Mouse (Mus musculus) thymus, adult 2 months (tissue): ENCODE measurements around the gene Tfeb. TPM values are rescaled to one million over a fixed set of nuclear protein-coding genes. Genes with fewer than 3 reads are reported as not detected.

Source experiments
- DNase-seq: peaks from one replicate; pipeline ENCODE4 v3.0.0; 2021
- H3K27ac ChIP-seq: fragments of 200-500 bp; 2 replicates; pipeline ENCODE4 v1.5.1; 2012; ENCODE audit warnings: low read length, control low read depth; ENCODE audit not compliant: control insufficient read depth, insufficient read depth
- H3K27me3 ChIP-seq: fragments of 200-500 bp; 2 replicates; pipeline ENCODE4 v1.6.1; 2012; ENCODE audit warnings: mild to moderate bottlenecking, low read length, moderate library complexity, mixed read lengths; ENCODE audit not compliant: control insufficient read depth, insufficient read depth
- H3K36me3 ChIP-seq: fragments of 200-500 bp; 2 replicates; pipeline ENCODE4 v1.6.1; 2012; ENCODE audit warnings: mild to moderate bottlenecking, low read length, moderate library complexity; ENCODE audit not compliant: control insufficient read depth, insufficient read depth
- H3K4me1 ChIP-seq: fragments of 200-500 bp; replicated peaks from 2 replicates; pipeline ENCODE4 v1.6.1; 2012; ENCODE audit warnings: low read length; ENCODE audit not compliant: control insufficient read depth, insufficient read depth
- H3K4me3 ChIP-seq: fragments of 200-500 bp; 2 replicates; pipeline ENCODE4 v1.5.1; 2012; ENCODE audit warnings: mild to moderate bottlenecking, low read length, control low read depth, moderate library complexity; ENCODE audit not compliant: control insufficient read depth, insufficient read depth
- CTCF ChIP-seq: fragments of 200-500 bp; IDR thresholded peaks from 2 replicates; pipeline ENCODE4 v1.5.1; 2012; ENCODE audit warnings: mild to moderate bottlenecking, control low read depth, low read length, moderate library complexity, borderline replicate concordance; ENCODE audit not compliant: control insufficient read depth, poor library complexity, insufficient read depth; ENCODE audit errors: extremely low read depth
- POLR2A ChIP-seq: fragments of 200-500 bp; IDR thresholded peaks from 2 replicates; pipeline ENCODE4 v1.6.1; 2012; ENCODE audit warnings: mild to moderate bottlenecking, low read length, control low read depth, moderate library complexity; ENCODE audit not compliant: control insufficient read depth, poor library complexity, insufficient read depth; ENCODE audit errors: extremely low read depth
- WGBS: fragments of 180-500 bp; shearing (Covaris S2); methylation state at CpG from one replicate; pipeline ENCODE4 v1.1.7; 2018; 5-methylcytosine and 5-hydroxymethylcytosine counted together
- polyA plus RNA-seq: library from polyadenylated mRNA; depleted of rRNA; stranded (reverse); fragments of >200 nt; gene quantifications from 2 replicates; pipeline ENCODE4 v1.2.3, GENCODE M21; 2012

Gene Tfeb
- polyA plus RNA-seq, 1 experiment: 25.3 TPM

GRCm38 (mm10) chr17:47693671-47694441 lies 43.0 kb upstream of the Tfeb start:
- 75% methylated on average over 13 of the region's 13 CpGs for WGBS
- Histone ChIP-seq H3K27me3 (peaks cover 3% of the 10 kb centered on the region; the same call in 1 of the 2 replicates), H3K27ac (no peak overlapping the region)

GRCm38 (mm10) chr17:47694442-47694502 lies 42.6 kb upstream of the Tfeb start, which contains the start of gene Gm21981:
Gm21981 (minus strand) TSS chr17:47694455.
- no peaks in the 10 kb centered on the region for H3K36me3 ChIP-seq
- peaks cover 8% of the 10 kb centered on the region for H3K4me1 ChIP-seq
- no peak for DNase-seq
- peak within 1 kb of the TSS; percentile 57 for H3K4me3 ChIP-seq
- 4% methylated on average over 3 of the region's 3 CpGs for WGBS
- no peak for TF ChIP-seq POLR2A
- TF ChIP-seq CTCF: no peak
- peaks cover 3% of the 10 kb centered on the region; the same call in 1 of the 2 replicates for H3K27me3 ChIP-seq
- no peak within 1 kb of the TSS for H3K27ac ChIP-seq

More at GRCm38 (mm10) chr17:47693671-47694441, 43.0 kb upstream of the Tfeb start:
- H3K4me3 ChIP-seq: peak overlapping the region; percentile 57
- H3K4me1 ChIP-seq: peaks cover 12% of the 10 kb centered on the region
- no peak for TF ChIP-seq POLR2A
- TF ChIP-seq CTCF: no peak
- DNase-seq: no peak
- no peaks in the 10 kb centered on the region for H3K36me3 ChIP-seq

- Histone ChIP-seq H3K27ac (no peak within 1 kb of the TSS), H3K4me3 (peak within 1 kb of the TSS; percentile 57), H3K4me1 (peaks cover 7% of the 10 kb centered on the region), H3K36me3 (no peaks in the 10 kb centered on the region), H3K27me3 (peaks cover 3% of the 10 kb centered on the region; the same call in 1 of the 2 replicates)
- TF ChIP-seq POLR2A (peak; percentile 47; the same call in 1 of the 2 replicates), CTCF (peak; percentile 93)
- DNase-seq: peak; percentile 96
- WGBS: under 1% methylated on average over 80 of the region's 82 CpGs
These were observed 42.1 kb upstream of the Tfeb start, which contains the start of gene Prickle4 for GRCm38 (mm10) chr17:47694503-47695336. Prickle4 (minus strand) TSS chr17:47694736.

- no peak overlapping the region for H3K27ac ChIP-seq
- H3K36me3 ChIP-seq: no peaks in the 10 kb centered on the region
- H3K4me3 ChIP-seq: peak overlapping the region; percentile 57
- peaks cover 7% of the 10 kb centered on the region for H3K4me1 ChIP-seq
- under 1% methylated on average over 23 of the region's 23 CpGs for WGBS
- DNase-seq: no peak
- no peak for TF ChIP-seq CTCF
- no peak for TF ChIP-seq POLR2A
- H3K27me3 ChIP-seq: peaks cover 3% of the 10 kb centered on the region; the same call in 1 of the 2 replicates
These were observed 41.5 kb upstream of the Tfeb start for GRCm38 (mm10) chr17:47695337-47695710.

- peaks cover 7% of the 10 kb centered on the region for H3K4me1 ChIP-seq
- no peak overlapping the region for H3K27ac ChIP-seq
- no peak overlapping the region for H3K4me3 ChIP-seq
- no peak for TF ChIP-seq POLR2A
- TF ChIP-seq CTCF: no peak
- 96% methylated on average over 10 of the region's 10 CpGs for WGBS
- DNase-seq: no peak
- H3K36me3 ChIP-seq: no peaks in the 10 kb centered on the region
- peaks cover 3% of the 10 kb centered on the region; the same call in 1 of the 2 replicates for H3K27me3 ChIP-seq
These were observed 38.7 kb upstream of the Tfeb start for GRCm38 (mm10) chr17:47698156-47698555.

DNA sequence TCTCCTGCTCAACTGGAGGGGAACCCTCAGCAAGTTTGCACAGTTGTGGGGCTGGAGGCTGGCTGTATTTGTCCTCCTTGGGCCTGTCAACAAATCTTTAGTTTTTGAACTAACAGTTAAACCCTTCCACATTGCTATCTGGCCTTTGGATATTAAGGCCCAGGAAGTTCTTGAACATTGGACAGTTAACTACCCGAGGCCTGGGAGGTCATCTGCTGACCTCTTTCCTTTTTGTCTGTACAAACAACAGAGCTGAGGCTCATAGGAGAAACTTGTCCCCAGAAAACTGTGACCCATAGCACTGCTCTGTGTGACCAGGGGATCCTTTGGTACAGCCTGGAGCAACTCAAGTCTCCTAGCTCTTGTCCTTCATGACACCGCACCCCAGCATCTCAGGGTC lies 37.8 kb upstream of the Tfeb start:
- H3K4me1 ChIP-seq: peaks cover 7% of the 10 kb centered on the region
- WGBS: 93% methylated on average over 2 of the region's 2 CpGs
- TF ChIP-seq POLR2A (no peak), CTCF (no peak)
- H3K27me3 ChIP-seq: peaks cover 3% of the 10 kb centered on the region; the same call in 1 of the 2 replicates
- H3K4me3 ChIP-seq: no peak overlapping the region
- no peak overlapping the region for H3K27ac ChIP-seq
- no peak for DNase-seq
- no peaks in the 10 kb centered on the region for H3K36me3 ChIP-seq

DNA sequence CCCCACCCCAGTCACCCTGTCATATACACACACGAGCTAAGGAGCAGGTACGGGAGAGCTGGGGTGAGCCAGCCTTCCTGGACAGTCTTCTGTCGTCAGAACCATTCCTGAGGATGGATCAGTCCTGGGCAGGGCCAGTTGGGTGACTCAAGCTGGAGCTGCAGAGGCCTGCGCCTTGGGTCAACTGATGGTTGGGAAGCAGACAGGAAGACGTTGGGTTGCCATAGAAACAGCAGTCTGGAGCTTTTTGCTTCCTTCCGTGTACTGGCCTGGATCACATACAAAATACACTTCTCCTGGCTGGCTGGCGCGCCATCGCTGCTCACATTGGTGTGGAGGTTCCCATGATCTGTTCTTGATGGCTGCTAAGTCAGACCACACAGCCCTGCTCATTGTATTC lies 35.0 kb upstream of the Tfeb start:
- DNase-seq: no peak
- 93% methylated on average over 9 of the region's 9 CpGs for WGBS
- Histone ChIP-seq H3K36me3 (no peaks in the 10 kb centered on the region), H3K27ac (no peak overlapping the region), H3K4me1 (no peaks in the 10 kb centered on the region), H3K4me3 (no peak overlapping the region), H3K27me3 (no peaks in the 10 kb centered on the region)
- no peak for TF ChIP-seq CTCF
- no peak for TF ChIP-seq POLR2A
